ENCODE assay signal across 8 mouse cellular contexts in the genomic region with DNA sequence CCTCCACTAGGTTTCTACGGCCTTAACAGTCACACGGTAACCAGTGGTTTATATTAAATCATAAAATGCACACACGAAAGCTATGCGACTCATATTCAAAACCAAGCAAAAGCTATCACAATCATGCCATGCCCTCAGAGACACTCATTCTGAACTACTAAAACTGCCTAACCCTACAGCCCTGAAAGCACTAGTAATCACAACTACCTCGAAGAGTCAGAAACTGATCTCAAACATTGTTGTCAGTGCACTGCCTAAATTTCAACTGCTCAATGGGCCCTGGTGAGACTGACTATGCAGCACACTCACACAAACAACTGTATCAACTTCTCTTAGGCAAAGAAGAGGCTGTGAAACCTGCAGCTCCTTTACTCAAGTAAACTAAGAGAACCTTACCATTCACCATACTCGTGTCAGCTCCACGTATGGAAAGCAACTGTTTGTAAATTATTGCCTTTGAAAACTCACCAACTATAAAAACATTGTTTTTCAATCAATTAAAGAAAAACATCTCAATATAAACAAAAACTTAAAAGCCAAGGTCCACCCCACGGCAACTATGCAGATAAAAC. TPM values are rescaled to one million over a fixed set of nuclear protein-coding genes. Genes with fewer than 3 reads are reported as not detected.
DNase-seq lines count a peak whose midpoint lies in the region; ATAC-seq lines count a peak whose summit lies in the region.

No protein-coding gene starts in this region.

- H3K9ac ChIP-seq in forebrain, embryonic 13.5 days, result peak overlapping the region; percentile 99
- peak overlapping the region; percentile 98 for H3K9ac ChIP-seq in kidney, embryonic 16.5 days (replicated peaks; ENCODE audit: low read length)
- H3K9ac ChIP-seq in neural tube, embryonic 11.5 days (ENCODE audit: low read length), result peak overlapping the region; percentile 99

- peaks cover 25% of the 10 kb centered on the region for H3K4me1 ChIP-seq in forebrain, embryonic 13.5 days
- peaks cover 14% of the 10 kb centered on the region for H3K4me1 ChIP-seq in kidney, embryonic 16.5 days (ENCODE audit: insufficient read depth, low read length)
- H3K4me1 ChIP-seq in neural tube, embryonic 11.5 days (ENCODE audit: control insufficient read depth, insufficient read depth, low read length), result peaks cover 6% of the 10 kb centered on the region; the same call in 1 of the 2 replicates

- peaks cover 3% of the 10 kb centered on the region; the same call in 1 of the 2 replicates for H3K36me3 ChIP-seq in forebrain, embryonic 13.5 days (ENCODE audit: poor library complexity, severe bottlenecking)
- no peaks in the 10 kb centered on the region for H3K36me3 ChIP-seq in kidney, embryonic 16.5 days (ENCODE audit: insufficient read depth, low read length)
- no peaks in the 10 kb centered on the region for H3K36me3 ChIP-seq in neural tube, embryonic 11.5 days (ENCODE audit: control insufficient read depth, insufficient read depth, low read length)

- peak; percentile 12 for DNase-seq in kidney, adult 11 months
- DNase-seq in kidney, postnatal 10 days, result no peak
- DNase-seq in MN1 (ENCODE audit: low spot score), result peak; percentile 20
- no peak for DNase-seq in neural tube, embryonic 11.5 days (ENCODE audit: low spot score)
- no peak for DNase-seq in natural killer cell, adult 2 months (ENCODE audit: low spot score in 2 of 2)
- no peak for DNase-seq in cerebellum, adult 8-10 months

- ATAC-seq in forebrain, embryonic 13.5 days, result no peak
- no peak for ATAC-seq in kidney, embryonic 16.5 days (ENCODE audit: low FRiP score, low TSS enrichment)
- ATAC-seq in neural tube, embryonic 11.5 days (ENCODE audit: insufficient read depth, low FRiP score, low TSS enrichment), result no peak

- H3K27ac ChIP-seq in forebrain, embryonic 13.5 days, result peak overlapping the region; percentile 100; the same call in 1 of the 2 replicates
- peak overlapping the region; percentile 99; the same call in 1 of the 2 replicates for H3K27ac ChIP-seq in kidney, embryonic 16.5 days (ENCODE audit: low read length)
- H3K27ac ChIP-seq in neural tube, embryonic 11.5 days (ENCODE audit: low read depth, low read length), result 0 out of 2 replicates have a peak overlapping the region, but pooled peaks have one; percentile 90

- peak overlapping the region; percentile 78 for H3K4me2 ChIP-seq in forebrain, embryonic 13.5 days
- H3K4me2 ChIP-seq in kidney, embryonic 16.5 days (replicated peaks; ENCODE audit: low read depth, low read length), result peak overlapping the region; percentile 58
- peak overlapping the region; percentile 78 for H3K4me2 ChIP-seq in neural tube, embryonic 11.5 days (ENCODE audit: low read depth)

- no peaks in the 10 kb centered on the region for H3K9me3 ChIP-seq in forebrain, embryonic 13.5 days (replicated peaks)
- no peaks in the 10 kb centered on the region for H3K9me3 ChIP-seq in kidney, embryonic 16.5 days (ENCODE audit: low read length)
- no peaks in the 10 kb centered on the region for H3K9me3 ChIP-seq in neural tube, embryonic 11.5 days (ENCODE audit: control insufficient read depth, low read length)

- H3K4me3 ChIP-seq in forebrain, embryonic 13.5 days, result peak overlapping the region; percentile 90
- peak overlapping the region; percentile 90 for H3K4me3 ChIP-seq in kidney, embryonic 16.5 days (ENCODE audit: low read length)
- H3K4me3 ChIP-seq in neural tube, embryonic 11.5 days (ENCODE audit: low read depth, low read length), result peak overlapping the region; percentile 97

- no peaks in the 10 kb centered on the region for H3K27me3 ChIP-seq in forebrain, embryonic 13.5 days
- H3K27me3 ChIP-seq in kidney, embryonic 16.5 days (ENCODE audit: insufficient read depth, low read length), result no peaks in the 10 kb centered on the region
- H3K27me3 ChIP-seq in neural tube, embryonic 11.5 days (ENCODE audit: control insufficient read depth, insufficient read depth, low read length), result no peaks in the 10 kb centered on the region

- 29% methylated on average over 8 of the region's 8 CpGs for WGBS in forebrain, embryonic 13.5 days
- 20% methylated on average over 8 of the region's 8 CpGs for WGBS in kidney, embryonic 16.5 days
- 40% methylated on average over 8 of the region's 8 CpGs for WGBS in neural tube, embryonic 11.5 days

RNA-seq across cellular contexts. Expression of a gene that starts 1.9 kb away (rescaled TPM):
- polyA plus RNA-seq in forebrain, embryonic 13.5 days (2015; fragmentation: Nextera tagmentation; extraction: Ambion mirVana), result 160 and 163 TPM in 2 replicates
- polyA plus RNA-seq in kidney, embryonic 16.5 days (2015; fragmentation: Nextera tagmentation; extraction: Ambion mirVana), result 84.5 and 96.5 TPM in 2 replicates
- 124 TPM in 2 replicates for polyA plus RNA-seq in neural tube, embryonic 11.5 days (2014; fragmentation: Nextera tagmentation; extraction: Ambion mirVana)

Comparison
In these comparisons a context has a peak if more than half of its experiments do, and no peak if none do; other contexts are left out.
1. DNase-seq: peak in kidney, adult 11 months (single experiment) and MN1 (single experiment); none in kidney, postnatal 10 days (single experiment), neural tube, embryonic 11.5 days (single experiment), natural killer cell, adult 2 months (0 of 2) and cerebellum, adult 8-10 months (single experiment).
2. Peak in every context shown above with its lines, with median percentiles within 50 percentile points of each other: H3K27ac ChIP-seq, H3K4me2 ChIP-seq, H3K4me3 ChIP-seq and H3K9ac ChIP-seq.